Mouse (Mus musculus): ENCODE measurements around the gene Endog.

DNA sequence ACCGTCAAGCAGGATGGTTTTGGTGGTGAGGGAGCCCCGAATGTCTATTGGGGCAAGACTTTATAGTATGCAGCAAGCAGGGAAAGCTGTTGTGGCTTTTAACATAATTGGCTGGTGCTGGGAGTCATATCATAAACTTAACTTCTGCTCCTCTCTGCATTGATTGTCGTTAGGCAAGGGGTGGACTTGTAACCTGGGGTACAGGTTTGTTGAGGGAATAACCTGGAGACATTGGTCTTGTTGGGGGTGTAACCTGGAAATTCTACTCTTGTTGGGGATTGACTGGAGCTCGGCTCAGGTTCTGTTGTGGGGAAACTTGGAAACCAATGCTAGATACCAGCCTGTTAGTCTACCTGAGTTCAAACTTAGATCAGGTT, 40.9 kb downstream of the Endog start:
- TF ChIP-seq POLR2A (IDR thresholded peaks at IDR 0.05; ENCODE audit: borderline replicate concordance, extremely low read depth, insufficient read depth, insufficient read length, poor library complexity, severe bottlenecking) (no peak), CTCF (IDR thresholded peaks at IDR 0.05; ENCODE audit: borderline replicate concordance, extremely low read depth, insufficient read depth, insufficient read length) (no peak)

All from brain, embryonic 14.5 days (tissue).